Mouse (Mus musculus): ENCODE data around the gene Svop.

Gene Svop

GRCm38 (mm10) chr5:114091057-114091807 is at the start of gene Svop:
Gene Svop, minus strand, starts transcription at chr5:114091570.
- peak; percentile 62 for DNase-seq (ENCODE audit: low read depth)

GRCm38 (mm10) chr5:114139175-114139574 is 47.8 kb upstream of the Svop start:
- no peak for DNase-seq (ENCODE audit: low read depth)

DNA sequence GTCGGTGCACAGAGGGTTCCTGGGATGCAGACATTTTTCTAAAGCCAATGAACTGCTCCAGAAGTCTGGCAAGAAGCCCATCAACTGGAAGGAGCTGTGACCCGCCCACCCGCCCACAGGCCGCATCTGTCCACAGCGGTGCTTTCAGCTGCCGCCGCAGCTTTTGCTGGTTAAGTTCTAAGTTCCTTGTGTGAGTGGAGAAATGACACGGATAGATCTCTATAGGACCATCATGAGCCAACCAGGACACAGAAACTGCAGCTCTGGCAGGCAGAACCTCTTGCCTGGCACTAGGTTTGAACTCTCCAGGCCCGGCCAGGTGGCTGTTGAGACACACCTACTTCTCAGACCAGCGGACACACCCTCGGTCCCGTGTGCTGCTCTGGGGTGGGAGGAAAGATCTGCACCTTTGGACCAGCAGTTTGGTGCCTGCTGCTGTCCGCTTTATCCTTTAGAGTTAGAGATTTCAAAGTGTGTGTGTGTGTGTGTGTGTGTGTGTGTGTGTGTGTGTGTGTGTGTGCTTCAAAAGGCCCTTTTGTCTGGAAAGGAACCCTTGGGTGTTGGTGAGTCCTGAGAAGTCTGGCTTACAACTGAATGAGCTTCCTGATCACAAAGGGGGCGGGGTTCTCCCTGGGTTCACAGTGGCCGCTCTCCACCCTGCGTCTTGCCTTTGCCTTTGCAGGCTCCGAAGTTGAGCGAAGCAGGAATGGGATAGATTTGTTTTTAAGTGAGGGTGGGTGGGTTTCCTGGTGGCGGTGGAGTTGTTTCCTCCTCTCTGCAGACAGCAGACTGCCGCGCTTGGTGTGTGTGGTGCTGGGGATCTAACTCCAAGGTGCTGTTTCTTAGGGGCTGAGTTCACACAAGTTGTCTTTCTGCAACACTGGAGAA is 47.2 kb upstream of the Svop start:
- no peak for DNase-seq (ENCODE audit: low read depth)

GRCm38 (mm10) chr5:114137481-114138276 is 46.3 kb upstream of the Svop start:
- DNase-seq (ENCODE audit: low read depth), result no peak

- peak; percentile 66 for DNase-seq (ENCODE audit: low read depth)
Measured at GRCm38 (mm10) chr5:114135516-114135915, 44.1 kb upstream of the Svop start.

DNA sequence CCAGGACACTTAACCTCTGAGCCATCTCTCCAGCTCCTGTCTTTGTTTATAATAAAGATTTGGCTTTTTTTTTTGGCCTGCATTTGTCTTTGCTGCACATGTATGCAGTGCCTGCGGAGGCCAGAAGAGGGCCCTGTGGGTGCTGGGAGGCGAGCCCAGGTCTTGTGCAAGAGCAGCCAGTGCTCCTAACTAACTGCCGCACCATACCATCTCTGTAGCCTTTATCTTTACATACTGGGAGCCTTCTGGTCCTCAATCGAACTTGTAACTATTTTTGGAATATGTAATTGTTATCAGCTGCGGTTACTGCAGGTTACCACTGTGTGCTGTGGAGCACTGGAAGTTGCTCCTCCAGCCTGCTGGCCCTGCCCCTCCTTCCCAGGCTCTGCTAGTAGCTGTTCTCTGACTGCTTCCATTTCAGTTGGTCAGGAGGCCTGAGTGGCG is 42.7 kb upstream of the Svop start:
- DNase-seq (ENCODE audit: low read depth), result peak; percentile 31

DNA sequence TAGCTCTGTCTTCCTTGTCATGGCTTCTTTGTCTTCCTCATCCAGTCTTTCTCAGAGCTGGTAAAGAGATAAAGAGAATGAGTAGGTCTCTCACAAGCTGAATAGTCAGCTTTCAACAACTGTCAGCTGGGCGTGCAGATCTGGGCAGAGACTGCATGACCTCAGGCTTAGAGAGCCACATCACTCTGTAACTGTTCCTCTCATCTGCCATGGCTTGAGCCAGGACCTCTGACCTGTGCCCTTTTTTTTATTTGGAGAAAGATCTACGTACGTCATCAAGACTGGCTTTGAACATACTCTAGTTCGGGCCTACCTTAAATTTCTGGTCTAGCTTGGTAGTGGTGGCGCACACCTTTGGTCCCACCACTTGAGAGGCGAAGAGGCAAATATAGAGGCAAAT is 41.5 kb upstream of the Svop start:
- no peak for DNase-seq (ENCODE audit: low read depth)

DNA sequence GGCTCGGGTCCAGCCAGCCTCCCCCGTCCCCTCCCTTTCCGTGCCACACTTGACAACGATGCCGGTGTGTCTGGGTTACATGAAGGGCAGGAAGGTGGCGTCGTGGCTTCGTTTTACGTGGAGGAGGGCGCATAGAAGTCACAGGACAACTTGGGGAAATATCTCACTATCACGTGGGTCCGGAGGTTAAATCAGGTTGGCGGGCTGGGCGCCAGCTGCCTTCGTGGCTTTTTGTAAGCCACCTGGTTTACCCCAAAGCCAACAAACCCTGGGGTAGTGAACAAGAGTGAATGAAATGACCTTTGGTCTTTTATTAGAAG is 40.1 kb upstream of the Svop start:
- DNase-seq (ENCODE audit: low read depth), result peak; percentile 89

- DNase-seq (ENCODE audit: low read depth), result peak; percentile 96
Measured at GRCm38 (mm10) chr5:114130698-114131520, 39.5 kb upstream of the Svop start.

GRCm38 (mm10) chr5:114130211-114130605 is 38.8 kb upstream of the Svop start, which contains the start of gene Ung:
Gene Ung, plus strand, starts transcription at chr5:114130386.
- DNase-seq (ENCODE audit: low read depth), result peak; percentile 87

- peak; percentile 29 for DNase-seq (ENCODE audit: low read depth)
Measured at GRCm38 (mm10) chr5:114129550-114130210, 38.3 kb upstream of the Svop start.

DNA sequence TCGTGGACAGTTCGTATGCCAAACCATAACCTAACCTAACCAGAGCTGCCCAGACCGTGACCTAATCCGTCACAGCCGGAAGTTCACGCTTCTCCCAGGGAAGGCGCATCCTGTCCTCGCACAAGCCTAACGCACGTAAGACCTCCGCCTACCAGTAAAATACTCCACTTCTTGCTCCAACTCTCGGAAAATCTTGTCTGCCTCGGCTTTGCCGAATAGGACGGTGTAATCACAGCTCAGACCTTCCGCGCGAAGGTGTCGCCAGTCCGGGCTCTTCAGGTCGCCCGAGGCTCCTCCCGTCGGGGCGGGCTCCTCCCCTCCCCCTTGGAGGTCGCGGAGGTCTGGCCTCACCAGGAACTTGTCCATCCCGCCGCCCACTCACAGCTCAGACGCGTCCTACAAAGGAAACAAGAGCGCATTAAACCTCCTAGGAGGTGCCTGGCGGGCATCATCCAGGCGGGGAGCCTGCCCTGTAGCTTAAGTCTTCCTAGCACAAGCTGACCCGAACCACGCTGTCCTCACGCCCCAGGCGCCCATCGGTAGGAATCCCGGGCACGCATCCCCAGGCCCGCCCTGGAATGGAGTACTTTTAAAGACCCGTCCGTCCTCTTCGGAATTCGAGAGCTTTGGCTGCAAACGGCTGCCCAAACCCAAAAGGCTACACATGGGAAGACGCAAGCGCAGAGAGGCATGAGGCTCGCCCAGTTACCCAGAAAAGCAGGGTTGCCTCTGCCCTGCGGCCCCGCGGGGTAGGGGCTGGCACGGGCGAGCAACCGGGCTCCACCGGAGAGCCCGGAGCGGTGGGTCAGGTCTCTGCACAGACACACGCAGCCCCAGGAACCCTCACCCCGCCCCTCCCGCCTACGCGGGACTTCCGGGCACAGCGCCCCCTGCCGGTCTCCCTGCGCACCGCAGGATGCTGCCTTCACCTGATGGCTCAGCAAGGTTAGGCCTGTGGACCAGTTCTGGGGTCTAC is 36.3 kb upstream of the Svop start, which contains the start of gene Alkbh2:
Gene Alkbh2, minus strand, starts transcription at position 845 of the 976 bp plus-strand sequence.
- peak; percentile 92 for DNase-seq (ENCODE audit: low read depth)

GRCm38 (mm10) chr5:114126499-114127244 is 35.3 kb upstream of the Svop start:
- no peak for DNase-seq (ENCODE audit: low read depth)

DNA sequence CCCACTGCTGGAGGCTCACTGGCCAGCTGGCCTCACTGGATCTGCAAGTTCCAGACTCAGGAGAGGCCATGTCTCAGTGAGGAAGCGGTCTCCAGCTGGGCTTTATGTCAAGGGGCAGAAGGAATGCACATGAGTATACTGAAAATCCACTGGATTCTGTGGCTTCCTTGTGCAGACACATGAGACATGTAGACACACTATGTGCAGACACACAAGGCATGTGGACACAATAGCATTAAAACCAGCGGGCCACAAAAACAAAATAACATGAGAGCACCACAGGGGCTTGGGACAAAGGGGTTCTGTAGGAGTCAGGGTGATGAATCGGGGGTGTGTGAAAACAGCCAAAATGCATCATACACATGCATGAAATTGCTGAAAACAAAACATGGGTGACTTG is 34.6 kb upstream of the Svop start:
- no peak for DNase-seq (ENCODE audit: low read depth)

DNA sequence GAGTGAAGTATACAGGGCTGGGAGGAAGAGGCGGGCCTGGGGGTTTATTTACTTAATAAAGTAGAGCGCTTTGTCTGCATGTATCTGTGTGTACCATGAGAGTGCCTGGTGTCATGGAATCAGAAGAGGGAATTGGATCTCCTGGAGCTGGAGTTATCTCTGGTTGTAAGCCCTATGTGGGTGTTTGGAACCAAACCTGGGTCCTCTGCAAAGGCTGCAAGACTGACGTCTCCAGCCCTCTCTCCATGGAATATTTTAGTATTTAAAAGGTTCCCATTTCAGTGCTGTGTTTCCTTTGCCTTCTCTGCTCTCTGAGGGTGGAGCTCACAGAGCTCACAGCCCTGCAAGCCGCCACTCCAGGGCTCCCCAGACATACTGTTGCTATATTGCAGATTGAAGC is 28.4 kb upstream of the Svop start:
- DNase-seq (ENCODE audit: low read depth), result no peak

GRCm38 (mm10) chr5:114116586-114116985 is 25.2 kb upstream of the Svop start:
- DNase-seq (ENCODE audit: low read depth), result no peak

DNA sequence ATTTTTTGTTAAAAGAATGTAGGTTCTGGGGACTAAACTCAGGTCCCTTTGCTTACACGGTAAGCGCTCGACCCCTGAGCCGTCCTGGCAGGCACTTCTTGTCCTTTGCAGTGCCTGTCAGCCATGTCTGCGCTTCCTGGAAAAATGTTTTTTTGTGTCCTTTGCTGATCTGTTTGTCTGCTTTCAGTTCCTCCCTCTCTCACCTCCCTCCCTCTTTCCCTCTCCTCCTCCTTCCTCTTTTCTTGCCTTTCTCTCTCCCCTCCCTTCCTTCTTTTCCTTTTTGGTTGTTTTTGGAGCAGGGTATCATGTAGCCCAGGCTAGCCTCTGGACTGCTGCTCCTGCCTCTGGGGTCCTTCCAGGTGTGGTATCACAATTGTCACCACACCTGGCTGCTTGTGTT is 23.7 kb upstream of the Svop start:
- no peak for DNase-seq (ENCODE audit: low read depth)

DNA sequence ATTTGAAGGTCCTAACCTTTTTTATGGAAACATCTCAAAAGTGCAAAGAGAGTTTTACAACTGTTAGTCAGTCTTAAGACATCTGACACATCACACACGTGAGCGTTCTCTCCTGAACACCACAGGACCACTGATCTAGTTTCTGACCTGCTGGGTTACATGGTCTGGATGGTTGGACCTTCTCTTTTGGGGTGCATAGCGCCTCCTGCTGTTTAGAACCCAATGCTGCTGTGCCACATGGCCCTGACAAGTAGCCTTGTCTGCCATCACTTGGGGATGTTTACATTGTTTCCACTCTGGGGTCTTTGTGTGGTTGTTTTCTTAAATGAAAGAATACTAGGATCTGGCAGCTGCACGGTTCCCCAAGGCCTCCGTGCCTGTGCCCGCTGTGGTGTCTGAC is 22.0 kb upstream of the Svop start:
- no peak for DNase-seq (ENCODE audit: low read depth)

- no peak for DNase-seq (ENCODE audit: low read depth)
Measured at GRCm38 (mm10) chr5:114106391-114106935, 15.1 kb upstream of the Svop start.
